Mouse (Mus musculus) bone marrow macrophage, adult 2 months (primary cell): ENCODE measurements around the gene Elp5. TPM values are rescaled to one million over a fixed set of nuclear protein-coding genes. Genes with fewer than 3 reads are reported as not detected.
"Not testable (repeated sequence)": the region's sequence is repeated elsewhere in the genome, so short reads cannot be mapped to it uniquely, and the experiment has no call there.

Source experiments
- H3K27ac ChIP-seq: 2 replicates; pipeline ENCODE4 v1.5.1; 2012; ENCODE audit warnings: low read depth, low read length; ENCODE audit not compliant: insufficient read depth
- H3K4me1 ChIP-seq: 2 replicates; pipeline ENCODE4 v1.6.1; 2012; ENCODE audit warnings: low read length; ENCODE audit not compliant: control insufficient read depth, insufficient read depth
- H3K4me3 ChIP-seq: 2 replicates; pipeline ENCODE4 v1.5.1; 2012; ENCODE audit warnings: mild to moderate bottlenecking, low read length, moderate library complexity; ENCODE audit not compliant: insufficient read depth
- CTCF ChIP-seq: IDR thresholded peaks from 2 replicates; pipeline ENCODE4 v1.5.1; 2012; ENCODE audit warnings: low read depth, mild to moderate bottlenecking, low read length, moderate library complexity
- POLR2A ChIP-seq: IDR thresholded peaks from 2 replicates; pipeline ENCODE4 v1.6.1; 2012; ENCODE audit warnings: mild to moderate bottlenecking, low read depth, low read length, borderline replicate concordance
- polyA plus RNA-seq: library from polyadenylated mRNA; stranded (reverse); fragments of >200 nt; gene quantifications from 2 replicates; pipeline ENCODE4 v1.2.4, GENCODE M21; 2012; ENCODE audit not compliant: missing spikeins, insufficient read depth, insufficient read length

Elp5 gene
- polyA plus RNA-seq, 1 experiment: 41.4 TPM

- Histone ChIP-seq H3K4me1 (no peaks in the 10 kb centered on the region), H3K27ac (no peak within 1 kb of the TSS), H3K4me3 (no peak within 1 kb of the TSS)
- TF ChIP-seq CTCF: no peak
- no peak for TF ChIP-seq POLR2A
Observed at GRCm38 (mm10) chr11:69964650-69965270, 17.6 kb downstream of the Elp5 start, which contains the start of gene Cldn7. Cldn7 (plus strand) TSS chr11:69964779.

- no peaks in the 10 kb centered on the region for H3K4me1 ChIP-seq
- H3K27ac ChIP-seq: no peak overlapping the region
- TF ChIP-seq POLR2A: no peak
- TF ChIP-seq CTCF: no peak
- H3K4me3 ChIP-seq: no peak overlapping the region
Observed at GRCm38 (mm10) chr11:69961841-69962240, 20.5 kb downstream of the Elp5 start.

- TF ChIP-seq CTCF: peak; percentile 54; the same call in 1 of the 2 replicates
- TF ChIP-seq POLR2A: no peak
Observed at GRCm38 (mm10) chr11:69960616-69961015, 21.7 kb downstream of the Elp5 start.

GRCm38 (mm10) chr11:69956218-69956617 lies 26.1 kb downstream of the Elp5 start:
- Histone ChIP-seq H3K4me3 (no peak overlapping the region), H3K4me1 (no peaks in the 10 kb centered on the region), H3K27ac (no peak overlapping the region)
- TF ChIP-seq POLR2A (no peak), CTCF (no peak)

More at GRCm38 (mm10) chr11:69960616-69961015, 21.7 kb downstream of the Elp5 start:
- no peak overlapping the region for H3K4me3 ChIP-seq
- no peaks in the 10 kb centered on the region for H3K4me1 ChIP-seq
- no peak overlapping the region for H3K27ac ChIP-seq

- not testable (repeated sequence) for H3K4me3 ChIP-seq, H3K27ac ChIP-seq, H3K4me1 ChIP-seq
Observed at GRCm38 (mm10) chr11:69955618-69956017, 26.7 kb downstream of the Elp5 start.

- no peak for TF ChIP-seq CTCF
- Histone ChIP-seq H3K4me3 (no peak overlapping the region), H3K27ac (no peak overlapping the region), H3K4me1 (peaks cover 4% of the 10 kb centered on the region; the same call in 1 of the 2 replicates)
Observed at GRCm38 (mm10) chr11:69953267-69953915, 28.9 kb downstream of the Elp5 start.

GRCm38 (mm10) chr11:69952274-69952673 lies 30.0 kb downstream of the Elp5 start:
- H3K4me3 ChIP-seq: no peak overlapping the region
- TF ChIP-seq CTCF: no peak
- no peak for TF ChIP-seq POLR2A
- peaks cover 5% of the 10 kb centered on the region; the same call in 1 of the 2 replicates for H3K4me1 ChIP-seq
- no peak overlapping the region for H3K27ac ChIP-seq

GRCm38 (mm10) chr11:69950807-69951459 lies 31.4 kb downstream of the Elp5 start:
- Histone ChIP-seq H3K27ac (no peak overlapping the region), H3K4me1 (peaks cover 5% of the 10 kb centered on the region; the same call in 1 of the 2 replicates), H3K4me3 (no peak overlapping the region)
- TF ChIP-seq CTCF (peak; percentile 13; the same call in 1 of the 2 replicates), POLR2A (no peak)

GRCm38 (mm10) chr11:69948763-69949150 lies 33.6 kb downstream of the Elp5 start:
- TF ChIP-seq POLR2A (no peak), CTCF (peak; percentile 76)
- H3K4me1 ChIP-seq: peaks cover 5% of the 10 kb centered on the region; the same call in 1 of the 2 replicates
- peak overlapping the region; percentile 41 for H3K4me3 ChIP-seq
- H3K27ac ChIP-seq: no peak overlapping the region
